Mouse (Mus musculus) frontal cortex, postnatal 25 days (tissue): Measurements from ENCODE around the gene Cyp4x1.
"Not testable (repeated sequence)": the region's sequence is repeated elsewhere in the genome, so short reads cannot be mapped to it uniquely, and the experiment has no call there.

Experiments
- DNase-seq, 2 experiments: peaks; one replicate each; pipeline ENCODE4 v3.0.0; 2022; ENCODE audit warnings: low spot score in 2 of 2

Cyp4x1 gene

GRCm38 (mm10) chr4:115133621-115134295, at the start of gene Cyp4x1:
Gene Cyp4x1, minus strand, starts transcription at chr4:115134281.
- DNase-seq, result peak; percentile 60 to 66

GRCm38 (mm10) chr4:115176201-115176600, 42.1 kb upstream of the Cyp4x1 start:
- DNase-seq, result not testable (repeated sequence)

- DNase-seq, result no peak
Measured at GRCm38 (mm10) chr4:115174694-115175353, 40.7 kb upstream of the Cyp4x1 start.

GRCm38 (mm10) chr4:115158963-115159362, 24.9 kb upstream of the Cyp4x1 start:
- DNase-seq, result not testable (repeated sequence)

DNA sequence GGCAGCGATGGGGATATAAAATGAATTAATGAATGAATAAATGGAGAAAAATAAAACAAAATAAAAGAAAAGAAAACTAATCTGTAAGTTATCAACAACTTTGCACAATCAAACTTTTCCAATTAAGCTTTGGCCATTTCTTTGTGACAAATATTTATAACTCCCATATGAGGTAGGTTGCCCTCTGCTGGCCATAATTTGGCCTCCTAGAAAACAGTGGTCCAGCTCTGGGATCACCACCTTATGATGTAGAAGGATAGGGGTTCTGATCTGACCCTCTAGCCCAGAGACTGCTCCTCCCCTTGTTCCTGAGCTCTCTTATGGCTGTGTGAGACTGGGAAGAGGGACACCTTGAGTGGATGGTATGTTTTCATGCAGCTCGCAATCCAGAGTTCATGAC, 20.6 kb upstream of the Cyp4x1 start:
- no peak for DNase-seq

DNA sequence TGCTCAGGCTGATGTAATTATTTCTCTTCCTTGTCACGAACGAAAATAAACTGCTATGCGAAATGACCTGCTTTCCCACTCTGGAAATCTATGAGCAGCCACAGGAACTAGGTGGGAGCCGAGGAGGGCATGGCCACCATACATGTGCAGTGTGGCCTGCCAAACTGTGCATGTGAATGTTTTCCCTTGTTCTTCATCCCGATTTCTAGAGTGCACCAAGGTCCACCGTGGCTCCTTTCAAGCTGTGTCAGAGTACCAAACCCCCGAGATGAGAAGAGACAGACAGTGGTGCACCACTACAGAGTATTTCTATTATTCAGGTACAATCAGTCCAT, 182 bp upstream of the Cyp4x1 start:
- peak; percentile 8 to 23 for DNase-seq

DNA sequence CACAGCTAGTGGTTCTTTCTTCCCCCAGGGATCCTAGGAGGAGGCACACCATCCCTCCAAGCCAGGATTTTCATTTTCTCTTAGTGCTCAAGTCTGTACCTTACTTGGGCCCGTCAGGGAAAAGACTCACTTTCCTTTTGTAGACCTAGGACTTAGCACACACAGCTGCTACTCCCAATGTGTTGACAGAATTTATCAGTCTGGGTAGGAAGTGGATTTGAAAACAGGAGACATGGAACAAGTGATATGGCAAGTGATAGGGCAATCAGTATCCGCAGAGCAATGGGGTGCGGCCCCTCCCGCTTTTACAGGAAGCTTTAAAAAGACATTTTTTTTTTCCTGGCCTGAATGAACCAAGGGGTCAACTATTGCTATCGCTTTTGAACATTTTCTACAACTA, 996 bp downstream of the Cyp4x1 start:
- DNase-seq, result peak in 1 of 2 experiments; percentile 6

DNA sequence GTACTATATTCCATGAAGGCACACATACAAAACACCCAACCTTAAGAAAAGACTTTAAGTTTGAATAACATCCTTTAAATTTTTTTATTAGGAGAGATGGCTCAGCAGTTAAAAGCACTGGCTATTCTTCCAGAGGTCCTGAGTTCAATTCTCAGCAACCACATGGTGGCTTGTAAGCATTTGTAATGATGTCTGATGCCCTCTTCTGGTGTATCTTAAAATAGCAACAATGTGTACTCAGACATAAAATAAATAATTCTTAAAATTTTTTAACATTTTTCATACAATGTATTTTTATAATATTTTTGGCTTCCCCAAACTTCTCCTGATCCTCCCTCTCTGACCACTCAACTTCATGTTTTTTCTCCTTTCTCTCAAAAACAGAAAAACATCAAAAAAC, 9.4 kb downstream of the Cyp4x1 start:
- DNase-seq, result no peak

DNA sequence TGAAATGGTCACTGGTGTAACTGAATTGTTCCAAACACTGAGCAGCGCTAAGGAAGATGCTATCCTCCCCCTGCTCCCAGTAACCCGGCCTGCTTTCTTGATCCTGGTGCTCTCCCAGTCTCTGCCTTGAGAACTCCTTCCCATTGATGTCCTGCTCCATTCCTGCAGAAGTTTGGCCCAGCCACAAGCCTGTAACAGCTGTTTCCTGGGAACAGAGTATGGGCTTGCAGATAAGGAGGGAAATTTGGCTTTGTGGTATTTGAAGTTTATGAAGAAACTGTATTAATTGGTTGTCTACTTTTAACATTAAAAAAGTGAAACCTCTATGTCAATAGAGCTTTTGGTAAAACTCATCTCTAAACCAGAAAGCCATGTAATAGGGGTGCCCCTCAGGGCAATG, 10.6 kb downstream of the Cyp4x1 start:
- no peak for DNase-seq

- DNase-seq, result no peak
Measured at GRCm38 (mm10) chr4:115121608-115122007, 12.5 kb downstream of the Cyp4x1 start.

GRCm38 (mm10) chr4:115121162-115121561, 12.9 kb downstream of the Cyp4x1 start:
- no peak for DNase-seq

DNA sequence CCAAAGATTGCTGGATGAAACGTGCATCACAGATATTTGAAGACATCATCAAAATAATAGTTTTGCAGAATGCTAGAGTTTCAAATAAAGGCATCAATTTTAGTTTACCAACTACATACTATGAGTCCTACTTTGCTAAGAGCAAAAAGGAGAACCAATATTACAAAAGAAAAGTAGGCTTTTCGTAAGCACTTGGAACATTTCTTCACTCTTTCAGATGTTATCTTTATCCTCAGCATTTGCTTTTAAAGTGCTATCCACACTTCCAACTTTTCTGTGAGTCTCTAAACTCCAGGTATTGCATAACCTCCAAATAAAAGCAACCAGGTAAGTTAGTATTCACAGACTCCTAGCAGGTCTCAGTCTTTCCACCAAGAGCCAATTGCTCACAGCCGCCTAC, 14.4 kb downstream of the Cyp4x1 start:
- no peak for DNase-seq

DNA sequence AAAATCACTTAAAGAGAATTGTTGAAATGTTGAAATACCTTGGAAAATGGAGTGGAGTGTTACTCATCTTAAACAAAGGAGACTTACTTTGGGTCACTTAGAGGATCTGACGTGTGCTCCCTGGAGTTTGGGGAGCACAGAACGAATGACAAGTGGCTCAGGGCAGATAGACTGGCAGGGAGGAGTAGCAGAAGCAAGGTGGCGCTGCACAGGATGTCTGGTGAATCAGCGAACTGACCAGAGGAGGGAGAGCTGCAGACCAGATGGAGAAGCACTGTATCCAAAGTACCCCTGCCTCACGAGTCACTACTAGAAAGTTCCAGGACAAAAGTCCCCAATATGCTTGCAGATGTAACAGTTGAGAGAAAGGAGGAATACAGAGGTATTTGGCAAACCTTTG, 20.8 kb downstream of the Cyp4x1 start:
- DNase-seq, result no peak

DNA sequence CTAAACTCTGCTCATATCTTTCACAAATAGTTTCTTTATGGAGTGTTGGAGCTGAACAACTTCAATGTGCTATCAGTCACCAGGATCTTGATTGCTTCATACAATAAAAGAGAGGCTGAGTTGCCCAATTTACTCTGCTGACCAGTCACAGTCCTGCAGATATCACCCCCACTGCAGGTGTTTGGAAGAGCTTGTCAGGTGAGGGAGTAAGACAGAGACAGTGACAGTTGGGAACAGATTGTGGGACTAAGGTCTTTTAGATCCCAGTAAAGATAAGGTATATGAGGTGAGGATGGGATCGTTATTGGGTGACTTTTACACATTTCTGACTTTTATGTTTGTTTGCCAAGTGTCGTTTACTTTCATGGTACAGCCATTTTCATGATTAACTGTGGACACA, 22.9 kb downstream of the Cyp4x1 start:
- no peak for DNase-seq

- DNase-seq, result no peak
Measured at GRCm38 (mm10) chr4:115103510-115103909, 30.6 kb downstream of the Cyp4x1 start.

DNA sequence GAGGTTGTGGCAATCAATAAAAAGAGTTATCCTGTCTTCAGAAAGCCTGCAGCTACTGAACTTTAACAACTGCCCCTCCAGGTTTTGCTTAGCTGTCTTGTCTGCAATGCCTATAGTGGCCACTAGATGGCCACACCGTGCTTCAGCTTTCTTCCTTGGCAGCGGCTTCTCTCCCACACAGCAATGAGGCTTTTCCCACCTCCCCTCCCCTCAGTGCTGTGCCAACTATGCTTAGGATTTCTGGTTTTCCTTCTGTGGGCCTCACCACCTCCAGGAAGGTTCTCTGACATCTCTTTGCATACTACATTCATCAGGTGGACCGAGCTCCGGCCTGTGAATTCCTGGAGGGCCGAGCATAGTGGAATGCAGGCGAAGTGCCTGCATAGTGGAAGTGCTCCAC, 32.4 kb downstream of the Cyp4x1 start:
- DNase-seq, result peak; percentile 55 to 58

DNA sequence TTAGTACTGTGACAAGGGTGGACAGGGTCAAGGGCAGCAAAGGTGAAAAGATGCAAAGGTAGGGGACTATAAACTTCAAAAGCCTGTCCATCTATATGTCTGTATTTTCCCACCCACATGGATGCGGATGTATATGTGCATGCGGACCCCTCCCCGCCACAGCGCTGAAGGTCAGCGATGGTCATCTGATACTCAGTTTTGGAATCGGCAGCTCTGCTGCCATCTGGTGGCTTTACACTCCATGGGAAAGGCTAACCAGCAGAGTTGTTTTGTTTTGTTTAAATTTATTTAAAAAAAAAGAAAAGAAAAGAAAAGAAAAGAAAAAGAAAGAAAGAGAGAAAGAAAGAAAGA, 37.0 kb downstream of the Cyp4x1 start:
- no peak for DNase-seq

DNA sequence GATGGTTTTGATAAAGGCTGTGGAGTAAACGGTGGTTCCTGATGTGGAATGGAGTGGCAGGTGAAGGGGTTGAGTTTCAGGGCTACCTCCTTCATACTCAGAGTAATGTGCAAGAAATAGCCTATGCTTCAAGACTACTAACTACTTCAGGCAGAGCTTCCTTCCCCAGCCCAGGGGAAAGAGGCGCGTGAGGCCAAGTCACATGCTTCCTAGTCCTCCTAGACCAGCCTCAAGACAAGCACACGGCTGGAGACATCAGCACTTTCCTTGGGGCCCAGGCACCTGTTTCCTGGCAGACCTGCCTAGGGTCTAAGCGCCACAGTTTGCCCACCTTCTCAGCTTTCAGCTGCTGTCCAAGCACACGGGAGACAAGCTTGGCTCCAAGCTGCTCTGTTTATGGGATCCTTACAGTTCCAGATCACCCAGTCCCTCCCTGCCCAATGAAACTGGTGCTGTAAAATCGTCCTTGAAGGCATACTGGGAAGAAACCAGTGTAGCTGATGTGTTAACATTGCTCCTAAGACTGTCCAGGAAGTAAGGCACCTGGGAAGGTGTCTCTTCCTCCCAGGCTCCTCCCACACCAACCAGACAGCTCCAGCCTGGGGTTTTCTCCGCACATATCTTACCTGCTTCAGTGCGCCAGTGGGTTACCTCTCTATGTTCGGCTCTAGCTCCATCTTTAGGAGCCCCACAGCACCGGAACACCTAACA, 37.5 kb downstream of the Cyp4x1 start:
- DNase-seq, result no peak

DNA sequence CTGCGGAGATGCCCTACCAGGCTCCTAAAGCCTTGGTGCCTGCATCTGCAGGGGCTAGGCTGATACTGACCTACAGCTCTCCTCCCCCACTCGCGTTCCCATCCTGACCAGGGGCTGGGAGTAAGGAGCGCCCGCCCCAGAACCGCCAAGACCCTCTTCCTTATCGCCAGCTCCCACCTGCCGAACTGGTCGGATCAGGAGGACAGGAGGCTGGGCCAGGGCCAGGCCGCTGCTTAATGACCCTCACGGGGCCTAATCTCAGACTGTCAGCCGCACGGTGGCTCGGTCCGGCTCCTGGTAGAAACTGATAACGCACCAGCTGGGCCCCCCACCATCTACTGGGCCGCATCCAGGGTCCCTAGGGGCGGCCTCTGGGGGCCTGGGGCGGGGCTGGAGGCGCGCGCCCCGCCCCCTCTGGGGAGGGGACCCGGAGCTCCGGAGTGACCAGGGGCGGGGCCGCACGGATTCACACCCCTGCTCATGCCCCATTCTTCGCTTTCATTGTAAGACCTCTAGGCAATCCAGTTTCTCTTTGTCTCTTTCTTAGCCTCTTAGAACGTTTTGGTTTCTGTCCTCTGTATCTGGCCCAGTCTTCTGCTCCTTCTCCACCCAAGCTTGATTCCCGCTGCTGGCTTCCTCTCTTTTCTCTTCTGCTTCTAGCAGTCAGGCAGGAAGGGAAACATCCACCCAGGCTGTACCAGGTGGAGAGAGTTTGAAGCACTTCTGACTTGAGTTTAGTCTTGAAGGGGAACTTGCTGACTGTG, 38.2 kb downstream of the Cyp4x1 start:
- DNase-seq, result no peak

DNA sequence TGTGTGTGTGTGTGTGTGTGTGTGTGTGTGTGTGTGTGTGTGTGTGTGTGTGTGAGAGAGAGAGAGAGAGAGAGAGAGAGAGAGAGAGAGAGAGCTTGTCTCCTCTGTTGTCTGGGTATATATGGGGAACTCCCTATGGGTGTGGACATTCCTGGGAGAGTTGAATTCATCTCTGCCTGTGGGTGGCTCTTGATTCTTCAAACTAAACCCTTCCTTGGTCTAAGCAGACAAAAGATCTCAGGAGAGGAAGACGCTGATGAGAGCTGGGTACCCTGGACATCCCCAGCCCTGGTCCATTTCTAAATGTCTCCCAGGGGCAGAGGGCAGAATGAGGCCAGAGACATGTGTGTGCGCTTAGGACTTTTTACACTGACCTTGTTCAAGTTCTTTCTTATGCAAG, 40.0 kb downstream of the Cyp4x1 start:
- no peak for DNase-seq

- DNase-seq, result no peak
Measured at GRCm38 (mm10) chr4:115093331-115093864, 40.7 kb downstream of the Cyp4x1 start.

- no peak for DNase-seq
Measured at GRCm38 (mm10) chr4:115091806-115092205, 42.3 kb downstream of the Cyp4x1 start.
